Mouse (Mus musculus): ENCODE measurements at regions not wholly inside any gene's neighbourhood (a gene's known extent, or its start where the extent isn't known, plus 50 kb on each side); places are given as distances from the start of the nearest gene placed in this dataset.

- TF ChIP-seq POLR2A (IDR thresholded peaks at IDR 0.05; ENCODE audit: extremely low read depth, insufficient read depth, low read length) (no peak), CTCF (IDR thresholded peaks at IDR 0.05; ENCODE audit: low read depth, low read length) (no peak)
Observed at GRCm38 (mm10) chr4:4987491-4987890, 194.3 kb upstream of the Impad1 start.

Data from liver, adult 2 months (tissue).